Mouse (Mus musculus) liver, embryonic 16.5 days (tissue): ENCODE data around the gene Eml5. TPM values are rescaled to one million over a fixed set of nuclear protein-coding genes. Genes with fewer than 3 reads are reported as not detected.

Source experiments
- ATAC-seq: fragments of 200-750 bp; cut with Nextera tagmentation; 2 replicates; pipeline ENCODE4 v1.8.0; 2017; ENCODE audit warnings: low read depth, mild to moderate bottlenecking, moderate number of reproducible peaks, moderate library complexity
- H3K27ac ChIP-seq: fragments of 300-500 bp; sonication (generic); 2 replicates; pipeline ENCODE4 v1.5.1; 2014; ENCODE audit warnings: mild to moderate bottlenecking, low read length
- H3K27me3 ChIP-seq: fragments of 300-500 bp; sonication (generic); 2 replicates; pipeline ENCODE4 v1.6.1; 2014; ENCODE audit warnings: low read depth, low read length, mixed read lengths; ENCODE audit not compliant: control insufficient read depth, insufficient read depth
- H3K36me3 ChIP-seq: fragments of 300-500 bp; sonication (generic); 2 replicates; pipeline ENCODE4 v1.6.1; 2014; ENCODE audit warnings: mild to moderate bottlenecking; ENCODE audit not compliant: control insufficient read depth, insufficient read depth
- H3K4me1 ChIP-seq: fragments of 300-500 bp; sonication (generic); 2 replicates; pipeline ENCODE4 v1.6.1; 2014; ENCODE audit warnings: low read depth, low read length, mixed read lengths; ENCODE audit not compliant: control insufficient read depth
- H3K4me2 ChIP-seq: fragments of 300-500 bp; sonication (generic); 2 replicates; pipeline ENCODE4 v1.6.1; 2014; ENCODE audit warnings: low read depth, low read length, mixed read lengths
- H3K4me3 ChIP-seq: fragments of 300-500 bp; sonication (generic); 2 replicates; pipeline ENCODE4 v1.5.1; 2014; ENCODE audit warnings: low read depth, mild to moderate bottlenecking, low read length
- H3K9ac ChIP-seq: fragments of 300-500 bp; sonication (generic); 2 replicates; pipeline ENCODE4 v1.6.1; 2014; ENCODE audit warnings: low read depth, low read length
- H3K9me3 ChIP-seq: fragments of 300-500 bp; sonication (generic); replicated peaks from 2 replicates; pipeline ENCODE4 v1.6.1; 2016; ENCODE audit warnings: low read length; ENCODE audit not compliant: control insufficient read depth
- WGBS: fragments of 180-500 bp; shearing (Covaris S2); extraction: QIAGEN DNeasy Blood & Tissue Kit; methylation state at CpG from one replicate; pipeline ENCODE4 v1.1.7; 2014; ENCODE audit not compliant: insufficient replicate concordance; 5-methylcytosine and 5-hydroxymethylcytosine counted together
- polyA plus RNA-seq: library from polyadenylated mRNA; unstranded; fragments of >200 nt; fragmentation: Nextera tagmentation; extraction: Ambion mirVana; gene quantifications from 2 replicates; pipeline ENCODE4 v1.2.1, GENCODE M21; 2015

The Eml5 gene
- polyA plus RNA-seq = 0.37 and 0.62 TPM in 2 replicates

DNA sequence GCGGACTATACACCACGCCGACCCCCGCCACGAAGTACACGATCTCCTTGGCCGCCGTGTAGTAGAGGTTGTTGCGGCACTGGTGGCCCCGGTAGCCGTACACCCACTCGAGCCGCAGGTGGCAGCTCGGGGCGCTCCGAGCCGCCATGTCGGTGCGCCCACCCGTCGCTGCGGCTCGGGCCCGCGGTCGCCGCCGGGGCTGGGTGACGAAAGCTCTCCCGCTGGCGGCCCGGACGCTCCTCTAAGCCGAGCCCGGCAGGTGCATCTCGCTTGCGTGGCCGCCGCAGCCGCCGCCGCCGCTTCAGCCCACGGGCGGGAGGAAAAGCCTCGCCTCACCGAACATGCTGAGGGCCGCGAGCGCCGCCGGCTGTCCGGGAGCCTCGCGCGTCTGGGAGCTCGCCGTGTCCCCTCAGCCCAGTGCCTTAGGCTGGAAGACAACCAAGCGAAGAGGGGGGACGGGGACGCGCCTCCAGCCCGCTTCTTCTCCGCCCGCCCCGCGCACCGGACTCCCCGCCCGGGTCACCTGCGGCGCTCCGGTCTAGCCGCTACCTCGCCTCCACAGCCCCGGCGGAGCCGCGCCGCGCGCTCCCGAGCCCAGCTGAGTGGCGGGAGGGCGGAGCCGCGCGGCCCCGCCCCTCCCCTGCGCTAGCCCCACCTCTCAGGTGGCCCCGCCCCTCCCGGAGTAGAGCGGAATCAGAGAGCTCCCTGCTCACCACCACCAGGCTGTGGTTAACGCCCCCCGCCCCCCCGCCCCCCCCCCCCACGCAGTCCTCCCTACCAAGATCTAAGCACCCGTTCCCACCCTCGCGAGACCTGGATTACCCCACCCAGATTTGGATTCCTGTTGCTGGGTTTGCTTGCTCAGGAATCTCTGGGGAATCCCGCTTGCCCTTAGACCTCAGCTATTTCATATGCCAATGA is at the start of gene Eml5:
TSS of gene Eml5 (minus strand) at position 604 of the 921 bp plus-strand sequence.
- no peak within 1 kb of the TSS for H3K27ac ChIP-seq
- H3K4me3 ChIP-seq = peak within 1 kb of the TSS; percentile 73
- under 1% methylated on average over 83 of the region's 101 CpGs for WGBS
- H3K4me2 ChIP-seq = peak within 1 kb of the TSS; percentile 94
- ATAC-seq = peak; percentile 95
- H3K4me1 ChIP-seq = peaks cover 3% of the 10 kb centered on the region; the same call in 1 of the 2 replicates
- H3K36me3 ChIP-seq = no peaks in the 10 kb centered on the region
- no peaks in the 10 kb centered on the region for H3K9me3 ChIP-seq
- peak within 1 kb of the TSS; percentile 65 for H3K9ac ChIP-seq
- peaks cover 21% of the 10 kb centered on the region for H3K27me3 ChIP-seq

DNA sequence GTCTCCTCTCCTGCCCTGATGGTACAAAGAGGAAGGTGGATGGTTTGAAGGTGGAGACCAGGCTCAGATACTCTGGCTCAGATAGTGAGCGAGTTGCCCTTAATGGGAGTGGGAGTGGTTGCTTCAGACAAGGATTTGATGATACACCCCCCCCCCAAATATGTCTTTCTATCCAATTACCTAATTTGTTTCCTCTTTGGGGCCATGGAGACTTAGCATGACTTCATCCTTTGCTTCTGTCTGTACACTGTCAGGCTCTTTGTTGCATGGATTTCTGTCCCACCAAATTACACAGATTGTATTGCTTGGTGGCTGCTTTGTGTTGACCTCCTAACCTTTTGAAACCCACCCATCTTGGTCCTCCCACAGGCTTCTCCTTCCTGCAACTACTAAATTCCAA is 31.6 kb upstream of the Eml5 start:
- H3K4me2 ChIP-seq = no peak overlapping the region
- no peak for ATAC-seq
- no peak overlapping the region for H3K27ac ChIP-seq
- no peaks in the 10 kb centered on the region for H3K27me3 ChIP-seq
- 84% methylated on average over 1 of the region's 1 CpGs for WGBS
- H3K4me1 ChIP-seq = no peaks in the 10 kb centered on the region
- no peaks in the 10 kb centered on the region for H3K36me3 ChIP-seq
- H3K9ac ChIP-seq = no peak overlapping the region
- H3K4me3 ChIP-seq = no peak overlapping the region
- H3K9me3 ChIP-seq = no peaks in the 10 kb centered on the region

DNA sequence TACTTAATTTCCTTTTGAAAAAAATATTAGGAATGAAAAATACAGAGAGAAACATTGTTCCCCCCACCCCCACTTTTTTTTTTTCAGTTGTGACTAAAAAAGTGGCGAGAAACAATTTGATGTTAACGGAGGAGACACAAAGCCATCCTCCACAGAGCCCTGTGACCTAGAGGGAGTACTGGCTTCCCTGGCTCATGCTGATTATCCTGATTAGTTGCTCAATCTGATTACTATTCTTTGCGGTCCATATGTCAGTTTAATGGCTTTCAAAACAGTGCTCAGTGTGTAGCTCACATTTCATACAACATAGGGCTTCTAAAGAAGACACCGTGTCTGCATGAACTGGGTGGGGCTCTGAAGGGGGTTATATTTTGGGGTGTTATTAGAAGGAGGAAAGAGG is 31.2 kb upstream of the Eml5 start:
- Histone ChIP-seq H3K36me3 (no peaks in the 10 kb centered on the region), H3K27me3 (no peaks in the 10 kb centered on the region), H3K9me3 (no peaks in the 10 kb centered on the region), H3K4me3 (no peak overlapping the region), H3K4me1 (no peaks in the 10 kb centered on the region), H3K9ac (no peak overlapping the region), H3K27ac (no peak overlapping the region), H3K4me2 (no peak overlapping the region)
- no peak for ATAC-seq
- WGBS = 72% methylated on average over 4 of the region's 4 CpGs

GRCm38 (mm10) chr12:98931174-98931573 is 29.9 kb upstream of the Eml5 start:
- no peak overlapping the region for H3K4me3 ChIP-seq
- 73% methylated on average over 4 of the region's 4 CpGs for WGBS
- no peak overlapping the region for H3K27ac ChIP-seq
- H3K27me3 ChIP-seq = no peaks in the 10 kb centered on the region
- H3K9me3 ChIP-seq = no peaks in the 10 kb centered on the region
- H3K4me2 ChIP-seq = no peak overlapping the region
- H3K36me3 ChIP-seq = no peaks in the 10 kb centered on the region
- H3K4me1 ChIP-seq = no peaks in the 10 kb centered on the region
- H3K9ac ChIP-seq = no peak overlapping the region
- ATAC-seq = no peak

GRCm38 (mm10) chr12:98920194-98920991 is 19.1 kb upstream of the Eml5 start, which contains the start of gene Ttc8:
Gene Ttc8, plus strand, starts transcription at chr12:98920574.
- Histone ChIP-seq H3K27ac (no peak within 1 kb of the TSS), H3K9ac (peak within 1 kb of the TSS; percentile 48)

DNA sequence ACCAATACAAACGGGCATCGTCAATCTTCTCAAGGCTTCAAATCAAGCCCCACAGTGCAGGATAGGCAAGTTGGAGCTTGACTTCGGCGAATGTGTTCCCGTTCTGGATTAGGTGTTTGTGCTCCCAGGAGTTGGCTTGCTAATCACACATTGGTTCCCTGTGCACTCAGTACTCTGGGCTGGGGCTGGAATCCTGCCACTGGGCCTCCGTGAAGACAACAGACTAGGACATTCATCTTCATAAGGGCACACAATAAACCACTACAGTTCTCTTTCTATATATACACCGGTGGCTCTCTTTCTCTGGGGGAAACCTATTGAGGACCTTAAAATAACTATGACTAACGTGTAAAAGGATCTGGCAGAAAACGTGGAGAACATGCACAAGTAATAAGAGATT is 8.8 kb upstream of the Eml5 start:
- ATAC-seq = no peak
- Histone ChIP-seq H3K4me3 (no peak overlapping the region), H3K27me3 (no peaks in the 10 kb centered on the region), H3K4me2 (no peak overlapping the region), H3K9me3 (no peaks in the 10 kb centered on the region), H3K27ac (no peak overlapping the region), H3K36me3 (no peaks in the 10 kb centered on the region), H3K9ac (no peak overlapping the region), H3K4me1 (no peaks in the 10 kb centered on the region)
- WGBS = 61% methylated on average over 9 of the region's 9 CpGs

More at GRCm38 (mm10) chr12:98920194-98920991, 19.1 kb upstream of the Eml5 start, which contains the start of gene Ttc8:
- ATAC-seq = peak; percentile 93
- Histone ChIP-seq H3K36me3 (no peaks in the 10 kb centered on the region), H3K4me3 (peak within 1 kb of the TSS; percentile 61), H3K4me2 (peak within 1 kb of the TSS; percentile 66), H3K4me1 (peaks cover 3% of the 10 kb centered on the region; the same call in 1 of the 2 replicates), H3K9me3 (no peaks in the 10 kb centered on the region), H3K27me3 (peaks cover 10% of the 10 kb centered on the region)
- under 1% methylated on average over 35 of the region's 35 CpGs for WGBS

- H3K27ac ChIP-seq = no peak overlapping the region
- no peaks in the 10 kb centered on the region for H3K9me3 ChIP-seq
- no peak overlapping the region for H3K9ac ChIP-seq
- ATAC-seq = no peak
- H3K36me3 ChIP-seq = no peaks in the 10 kb centered on the region
- H3K4me2 ChIP-seq = no peak overlapping the region
- no peak overlapping the region for H3K4me3 ChIP-seq
- H3K27me3 ChIP-seq = peaks cover 8% of the 10 kb centered on the region
- peaks cover 1% of the 10 kb centered on the region; the same call in 1 of the 2 replicates for H3K4me1 ChIP-seq
- 51% methylated on average over 5 of the region's 5 CpGs for WGBS
Measured at GRCm38 (mm10) chr12:98905466-98905865, 4.2 kb upstream of the Eml5 start.

DNA sequence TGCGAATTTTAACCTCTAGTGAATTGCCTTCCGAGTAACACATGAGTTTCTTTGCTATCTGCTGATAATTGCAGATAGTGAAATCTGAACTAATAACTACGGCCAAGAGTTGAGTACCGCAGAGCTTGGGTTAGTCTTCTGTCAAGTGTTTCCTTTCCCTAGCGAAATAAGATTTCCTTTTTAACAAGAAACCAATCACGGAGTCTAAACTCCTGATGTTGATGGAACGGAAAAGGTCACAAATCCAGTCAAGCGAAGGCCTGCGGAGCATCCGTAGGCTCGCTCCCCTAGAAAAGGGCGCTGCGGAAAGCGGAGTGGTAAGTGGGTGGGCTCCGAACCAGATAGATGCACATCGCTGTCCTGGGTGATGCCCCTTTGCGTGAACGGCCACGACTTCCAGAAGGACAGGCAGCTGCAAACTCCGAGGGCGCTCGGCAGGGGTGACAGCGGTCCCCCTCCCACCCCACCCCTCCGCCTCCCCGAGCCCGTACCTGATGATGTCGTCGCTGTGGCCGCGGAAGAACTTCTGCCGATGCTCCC is 873 bp downstream of the Eml5 start:
- Histone ChIP-seq H3K4me3 (peak overlapping the region; percentile 73), H3K9me3 (no peaks in the 10 kb centered on the region), H3K27me3 (peaks cover 21% of the 10 kb centered on the region), H3K36me3 (no peaks in the 10 kb centered on the region), H3K4me2 (peak overlapping the region; percentile 94), H3K4me1 (peaks cover 3% of the 10 kb centered on the region; the same call in 1 of the 2 replicates), H3K9ac (peak overlapping the region; percentile 65), H3K27ac (no peak overlapping the region)
- peak; percentile 5; the same call in 1 of the 2 replicates for ATAC-seq
- 3% methylated on average over 31 of the region's 31 CpGs for WGBS
